Mouse (Mus musculus) sigmoid colon, adult 10 weeks (tissue): ENCODE measurements around the gene Rab1a. TPM values are rescaled to one million over a fixed set of nuclear protein-coding genes. Genes with fewer than 3 reads are reported as not detected.

Experiments used
- polyA plus RNA-seq: library from polyadenylated mRNA; stranded (reverse); fragments of 350-450 nt; fragmentation: Illumina TruSeq; extraction: RNeasy Lipid Tissue Mini Kit (QIAGEN cat#74804); gene quantifications from one replicate; pipeline ENCODE4 v1.2.3, GENCODE M21; 2014; ENCODE audit warnings: low read depth, low replicate concordance

Gene Rab1a
- 830 TPM for polyA plus RNA-seq

GRCm38 (mm10) chr11:20200713-20201575, at the start of gene Rab1a:
Gene Rab1a, plus strand, starts transcription at chr11:20201432.

GRCm38 (mm10) chr11:20249296-20250110, 48.3 kb downstream of the Rab1a start, which contains the start of gene Cep68:
Gene Cep68, minus strand, starts transcription at chr11:20249429.

Other genes starting within 250 kb of the Rab1a start
- 424 TPM for gene Actr2, start 88.5 kb upstream of the Rab1a start, polyA plus RNA-seq
- 20.0 TPM for gene Cep68, start 48.0 kb downstream of the Rab1a start, polyA plus RNA-seq
- 7.1 TPM for gene Slc1a4, start 131.3 kb downstream of the Rab1a start, polyA plus RNA-seq